Mouse (Mus musculus): ENCODE data around the gene Gm47995.

The Gm47995 gene

DNA sequence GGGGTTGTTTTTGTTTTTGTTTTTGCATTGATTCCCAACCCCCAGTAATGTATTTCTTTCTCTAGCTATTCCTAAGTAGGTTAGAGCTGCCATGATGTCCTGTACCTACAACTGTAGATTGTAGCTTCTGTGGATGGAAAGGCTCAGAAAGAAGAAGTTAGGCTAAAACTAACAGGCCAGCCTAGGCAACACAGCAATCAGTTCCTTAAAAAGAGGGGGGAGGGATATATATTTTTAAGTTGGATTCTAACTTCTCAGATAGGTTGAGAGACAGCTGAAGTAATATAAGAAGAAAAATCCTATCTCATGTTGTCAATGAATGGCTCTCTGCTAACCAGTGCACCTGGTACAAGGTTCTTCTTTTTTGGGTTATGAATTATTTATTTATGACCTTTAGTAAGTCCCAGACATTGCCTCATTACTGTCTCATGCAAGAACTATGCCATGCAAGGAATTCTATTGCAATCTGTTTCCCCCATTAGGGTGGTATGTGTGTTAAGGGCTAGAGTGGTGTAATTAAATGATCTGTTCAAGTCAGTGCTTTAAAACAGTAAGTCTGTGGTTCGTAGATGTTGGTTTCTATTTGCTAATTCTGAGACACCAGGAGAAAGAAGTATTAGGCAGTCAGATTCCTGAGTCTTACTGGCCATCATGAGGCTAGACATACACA, 30.2 kb downstream of the Gm47995 start:
- DNase-seq (ENCODE audit: low spot score in 2 of 2) = no peak

- no peak for DNase-seq (ENCODE audit: low spot score in 2 of 2)
Observed at GRCm38 (mm10) chr1:151232346-151232745, 34.1 kb downstream of the Gm47995 start.

- DNase-seq (ENCODE audit: low spot score in 2 of 2) = no peak
Observed at GRCm38 (mm10) chr1:151233756-151234155, 35.5 kb downstream of the Gm47995 start.

GRCm38 (mm10) chr1:151235574-151235973, 37.3 kb downstream of the Gm47995 start:
- DNase-seq (ENCODE audit: low spot score in 2 of 2) = no peak

- DNase-seq (ENCODE audit: low spot score in 2 of 2) = no peak
Observed at GRCm38 (mm10) chr1:151236141-151236930, 38.1 kb downstream of the Gm47995 start.

GRCm38 (mm10) chr1:151237780-151238179, 39.5 kb downstream of the Gm47995 start:
- no peak for DNase-seq (ENCODE audit: low spot score in 2 of 2)

DNA sequence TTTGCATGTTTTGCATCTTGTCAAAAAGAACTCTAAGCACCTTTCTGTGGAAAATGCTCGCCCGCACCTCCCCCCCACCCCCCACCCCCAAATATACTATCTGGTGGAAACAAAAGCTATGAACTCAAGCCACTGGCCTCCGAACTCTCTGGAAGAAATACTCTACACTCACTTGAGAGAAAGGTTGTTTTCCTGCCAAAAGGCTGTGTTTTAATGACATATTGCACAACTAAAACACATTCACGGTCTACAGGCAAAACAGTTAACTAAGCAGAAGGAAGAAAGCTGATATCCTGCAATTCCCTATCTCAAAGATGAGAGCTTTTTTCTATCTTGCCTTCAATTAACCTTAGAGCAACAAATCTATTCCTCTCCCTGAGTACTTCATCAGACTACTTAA, 45.1 kb downstream of the Gm47995 start:
- DNase-seq (ENCODE audit: low spot score in 2 of 2) = no peak

DNA sequence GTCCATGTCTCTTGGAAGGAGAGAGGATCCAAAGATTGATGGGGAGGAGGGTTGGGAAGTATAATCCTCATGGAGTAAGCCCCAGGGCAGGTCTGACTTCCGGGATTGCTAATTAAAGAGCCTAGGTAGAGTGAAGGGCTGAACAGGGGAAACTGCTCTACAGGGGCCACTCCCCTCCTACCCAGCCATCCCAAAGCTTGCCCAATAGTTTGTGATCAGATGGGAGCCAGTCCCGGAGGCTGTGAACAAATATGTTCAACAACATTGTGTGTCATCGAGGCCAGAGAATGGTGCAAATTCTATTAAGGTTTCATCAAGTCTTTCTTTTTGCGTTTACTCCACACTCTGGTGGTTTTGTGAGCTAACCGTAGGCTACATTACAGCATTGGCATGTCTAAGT, 45.8 kb downstream of the Gm47995 start:
- no peak for DNase-seq (ENCODE audit: low spot score in 2 of 2)

GRCm38 (mm10) chr1:151244761-151245160, 46.5 kb downstream of the Gm47995 start:
- no peak for DNase-seq (ENCODE audit: low spot score in 2 of 2)

DNA sequence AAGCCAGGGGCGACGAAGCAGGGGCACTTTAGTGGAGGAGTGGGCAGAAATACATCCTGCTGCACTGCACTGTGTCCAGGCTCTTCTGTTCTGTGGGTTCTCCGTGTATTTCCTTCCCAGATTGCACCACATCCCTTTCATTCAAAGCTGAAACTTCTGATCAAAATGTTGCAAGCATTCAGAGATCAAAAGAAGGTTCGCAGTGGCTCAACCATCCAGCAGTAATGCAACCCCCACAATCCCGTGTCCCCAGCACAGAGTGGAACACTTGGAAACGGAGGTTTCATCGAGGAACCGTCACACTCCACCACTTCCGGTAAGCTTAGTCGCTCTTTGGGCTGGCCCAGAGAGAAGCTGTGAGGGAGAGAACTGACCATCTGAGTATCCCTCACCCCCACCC, 46.9 kb downstream of the Gm47995 start:
- no peak for DNase-seq (ENCODE audit: low spot score in 2 of 2)

DNA sequence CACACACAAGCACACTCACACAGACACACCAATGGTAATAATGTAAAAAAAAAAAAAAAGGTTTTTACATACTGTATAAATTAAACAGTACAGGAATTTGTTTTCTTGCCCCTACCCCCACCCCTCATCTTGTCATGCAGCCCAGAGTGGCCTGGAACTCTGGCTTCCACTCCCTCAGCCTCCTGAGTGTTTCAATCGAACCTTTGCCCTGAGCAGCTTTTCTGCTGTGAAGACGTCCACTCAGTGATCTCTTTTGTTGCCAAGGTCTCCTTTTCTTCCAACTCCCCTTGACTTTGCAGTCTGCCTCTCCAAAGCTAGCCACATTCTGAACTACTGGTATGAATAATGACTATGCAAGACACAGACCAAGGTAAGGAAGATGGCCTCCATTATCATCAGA, 47.6 kb downstream of the Gm47995 start:
- DNase-seq (ENCODE audit: low spot score in 2 of 2) = no peak
